Mouse (Mus musculus): ENCODE results near the gene Pdzd3.

DNA sequence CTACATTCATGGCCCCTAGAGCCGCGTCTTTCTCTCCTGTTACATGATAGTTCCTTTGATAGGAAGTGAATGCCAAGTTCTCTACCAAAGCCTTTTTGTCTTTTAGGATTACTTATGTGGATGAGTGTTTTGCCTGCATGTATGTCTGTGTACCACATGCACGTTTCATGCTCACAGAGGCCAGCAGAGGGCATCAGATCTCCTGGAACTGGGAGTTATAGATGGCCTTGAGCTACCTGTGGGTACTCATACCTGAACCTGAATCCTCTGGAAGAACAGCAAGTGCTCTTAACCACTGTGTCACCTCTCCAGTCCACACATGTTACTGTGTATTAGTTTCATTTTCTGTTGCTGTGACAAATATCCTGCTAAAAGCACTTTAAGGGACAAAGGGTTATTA, 41.2 kb upstream of the Pdzd3 start:
- TF ChIP-seq CTCF (conservative IDR thresholded peaks at IDR 0.05; ENCODE audit: insufficient read depth, insufficient read length, low read depth, low read length) (peak; percentile 74), POLR2A (IDR thresholded peaks at IDR 0.05; ENCODE audit: low read depth, low read length) (no peak)
